Mouse (Mus musculus): ENCODE measurements around the gene Nipsnap2.
A peak's percentile ranks its signal among the peaks of the same experiment; 100 is the strongest.
"Not testable (repeated sequence)": the region's sequence is repeated elsewhere in the genome, so short reads cannot be mapped to it uniquely, and the experiment has no call there.

Gene Nipsnap2

GRCm38 (mm10) chr5:129761865-129762540 lies 37.1 kb downstream of the Nipsnap2 start:
- peak; percentile 65 for DNase-seq (ENCODE audit: low read depth, low spot score)

- DNase-seq (ENCODE audit: low read depth, low spot score): no peak
Measured at GRCm38 (mm10) chr5:129770443-129771355, 45.8 kb downstream of the Nipsnap2 start.

- DNase-seq (ENCODE audit: low read depth, low spot score): no peak
Measured at GRCm38 (mm10) chr5:129772433-129772832, 47.6 kb downstream of the Nipsnap2 start.

GRCm38 (mm10) chr5:129773330-129773729 lies 48.5 kb downstream of the Nipsnap2 start:
- not testable (repeated sequence) for DNase-seq (ENCODE audit: low read depth, low spot score)

GRCm38 (mm10) chr5:129774661-129775060 lies 49.8 kb downstream of the Nipsnap2 start:
- no peak for DNase-seq (ENCODE audit: low read depth, low spot score)

GRCm38 (mm10) chr5:129778348-129778995 lies 53.6 kb downstream of the Nipsnap2 start:
- no peak for DNase-seq (ENCODE audit: low read depth, low spot score)

- peak; percentile 60 for DNase-seq (ENCODE audit: low read depth, low spot score)
Measured at GRCm38 (mm10) chr5:129778996-129779716, 54.3 kb downstream of the Nipsnap2 start.

- DNase-seq (ENCODE audit: low read depth, low spot score): no peak
Measured at GRCm38 (mm10) chr5:129780131-129780530, 55.3 kb downstream of the Nipsnap2 start.

GRCm38 (mm10) chr5:129782211-129782610 lies 57.3 kb downstream of the Nipsnap2 start:
- peak; percentile 23 for DNase-seq (ENCODE audit: low read depth, low spot score)

- no peak for DNase-seq (ENCODE audit: low read depth, low spot score)
Measured at GRCm38 (mm10) chr5:129785235-129785870, 60.5 kb downstream of the Nipsnap2 start.

- peak; percentile 19 for DNase-seq (ENCODE audit: low read depth, low spot score)
Measured at GRCm38 (mm10) chr5:129786161-129786560, 61.3 kb downstream of the Nipsnap2 start.

- DNase-seq (ENCODE audit: low read depth, low spot score): peak; percentile 98
Measured at GRCm38 (mm10) chr5:129786818-129787790, 62.2 kb downstream of the Nipsnap2 start, which contains the start of gene Psph. TSS of gene Psph (minus strand) at chr5:129787449.

- DNase-seq (ENCODE audit: low read depth, low spot score): no peak
Measured at GRCm38 (mm10) chr5:129787818-129788593, 63.1 kb downstream of the Nipsnap2 start.

- not testable (repeated sequence) for DNase-seq (ENCODE audit: low read depth, low spot score)
Measured at GRCm38 (mm10) chr5:129790591-129790990, 65.7 kb downstream of the Nipsnap2 start.

Data from telencephalon, adult 2 months (tissue).